24 mouse cellular contexts compared by ENCODE assay signal in the genomic region with DNA sequence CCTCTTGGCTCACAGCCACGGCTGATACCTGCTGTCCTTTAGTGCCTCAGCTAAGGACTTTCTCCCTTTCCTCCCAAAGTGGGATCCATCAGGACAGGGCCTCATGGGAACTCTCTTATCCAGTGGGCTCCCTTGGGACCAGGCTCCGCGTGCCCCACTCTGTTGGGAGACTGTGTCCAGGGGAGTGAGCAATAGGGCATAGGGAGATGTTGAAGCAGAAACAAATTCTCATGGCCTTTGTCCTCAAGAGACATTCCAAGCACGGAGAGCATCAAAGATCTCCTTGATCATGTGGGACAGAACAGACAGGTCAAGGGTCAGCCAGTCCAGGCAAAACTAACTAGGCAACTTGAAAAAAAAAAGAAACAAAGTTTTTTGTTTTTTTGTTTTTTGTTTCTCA. TPM values are rescaled to one million over a fixed set of nuclear protein-coding genes. Genes with fewer than 3 reads are reported as not detected.
A peak's percentile ranks its signal among the peaks of the same experiment; 100 is the strongest.
DNase-seq lines count a peak whose midpoint lies in the region; ATAC-seq and TF ChIP-seq lines count a peak whose summit lies in the region.
"Had no signal": no experiment of that assay in that cellular context is flagged by ENCODE, and none has a peak within 500 bp of the region (broad histone marks: within the 10 kb centered on the region; RNA-seq: fewer than 3 reads in every experiment).

No protein-coding gene starts in this region.

- H3K4me1 ChIP-seq in forebrain, embryonic 10.5 days, result peaks cover 25% of the 10 kb centered on the region
- 0 out of 2 replicates have a peak, but pooled peaks cover 2% of the 10 kb centered on the region for H3K4me1 ChIP-seq in forebrain, embryonic 11.5 days (replicated peaks; ENCODE audit: control insufficient read depth, insufficient read depth, low read length)
- H3K4me1 ChIP-seq in kidney, adult 2 months (ENCODE audit: control insufficient read depth, insufficient read depth, low read length), result peaks cover 6% of the 10 kb centered on the region
- H3K4me1 ChIP-seq in midbrain, embryonic 14.5 days (ENCODE audit: control insufficient read depth, insufficient read depth, low read length), result no peaks in the 10 kb centered on the region
- peaks cover 3% of the 10 kb centered on the region; the same call in 1 of the 2 replicates for H3K4me1 ChIP-seq in midbrain, embryonic 11.5 days (ENCODE audit: control insufficient read depth, insufficient read depth, low read length)

- H3K27ac ChIP-seq in forebrain, embryonic 10.5 days, result peak overlapping the region; percentile 63; the same call in 1 of the 2 replicates
- no peak overlapping the region for H3K27ac ChIP-seq in forebrain, embryonic 11.5 days (ENCODE audit: low read depth, low read length)
- peak overlapping the region; percentile 43; the same call in 1 of the 2 replicates for H3K27ac ChIP-seq in kidney, adult 2 months (ENCODE audit: insufficient read depth, low read depth, low read length)
- H3K27ac ChIP-seq in midbrain, embryonic 14.5 days (replicated peaks; ENCODE audit: low read depth, low read length), result no peak overlapping the region
- no peak overlapping the region for H3K27ac ChIP-seq in midbrain, embryonic 11.5 days (ENCODE audit: low read depth, low read length)
- H3K27ac ChIP-seq: embryonic facial prominence, embryonic 13.5 days; heart, adult 2 months; heart, embryonic 15.5 days; hindbrain, embryonic 14.5 days; left cerebral cortex, adult 2 months; macrophage had no signal

- no peak for DNase-seq in forebrain, embryonic 10.5 days (ENCODE audit: extremely low spot score, low spot score)
- DNase-seq in forebrain, embryonic 11.5 days (ENCODE audit: low spot score), result no peak
- peak; percentile 76 for DNase-seq in kidney, adult 2 months
- DNase-seq in kidney, adult 18-20 months, result no peak
- DNase-seq in midbrain, embryonic 14.5 days, result peak; percentile 32
- DNase-seq in midbrain, embryonic 11.5 days (ENCODE audit: low spot score, missing footprints), result no peak
- no peak for DNase-seq in cerebellum, postnatal 36 days
- DNase-seq in left cerebral cortex, adult 9 months (ENCODE audit: low spot score in 2 of 2), result no peak
- DNase-seq: gastrocnemius, postnatal 14 days; heart, adult 2 months; heart, postnatal 36 days; left cerebral cortex, postnatal 4 days; liver, postnatal 0 days; thymus, adult 18-20 months; thymus, postnatal 36 days had no signal

- H3K9ac ChIP-seq in forebrain, embryonic 11.5 days (ENCODE audit: low read length), result no peak overlapping the region
- no peak overlapping the region for H3K9ac ChIP-seq in midbrain, embryonic 14.5 days (replicated peaks; ENCODE audit: low read length)
- H3K9ac ChIP-seq in midbrain, embryonic 11.5 days (ENCODE audit: low read length), result no peak overlapping the region
- H3K9ac ChIP-seq: embryonic facial prominence, embryonic 13.5 days; heart, embryonic 15.5 days; hindbrain, embryonic 14.5 days; liver, postnatal 0 days had no signal

- H3K4me2 ChIP-seq in forebrain, embryonic 11.5 days (ENCODE audit: low read depth, low read length, severe bottlenecking), result no peak overlapping the region
- H3K4me2 ChIP-seq in midbrain, embryonic 14.5 days (ENCODE audit: low read length), result no peak overlapping the region
- no peak overlapping the region for H3K4me2 ChIP-seq in midbrain, embryonic 11.5 days
- H3K4me2 ChIP-seq: embryonic facial prominence, embryonic 13.5 days; heart, embryonic 15.5 days; hindbrain, embryonic 14.5 days; liver, embryonic 11.5 days had no signal

- no peak for TF ChIP-seq CTCF in kidney, adult 2 months (conservative IDR thresholded peaks at IDR 0.05; ENCODE audit: insufficient read depth, insufficient read length, low read depth, low read length)

- WGBS in forebrain, embryonic 10.5 days, result 68% methylated on average over 4 of the region's 4 CpGs
- 69% methylated on average over 4 of the region's 4 CpGs for WGBS in forebrain, embryonic 11.5 days
- 38% methylated on average over 4 of the region's 4 CpGs for WGBS in kidney, adult 2 months
- WGBS in midbrain, embryonic 14.5 days, result 58% methylated on average over 4 of the region's 4 CpGs
- WGBS in midbrain, embryonic 11.5 days, result 53% methylated on average over 4 of the region's 4 CpGs

- no peaks in the 10 kb centered on the region for H3K36me3 ChIP-seq in forebrain, embryonic 10.5 days (replicated peaks)
- H3K36me3 ChIP-seq in forebrain, embryonic 11.5 days (ENCODE audit: control insufficient read depth, insufficient read depth, low read length), result no peaks in the 10 kb centered on the region
- H3K36me3 ChIP-seq in kidney, adult 2 months (ENCODE audit: control insufficient read depth, insufficient read depth, low read length), result no peaks in the 10 kb centered on the region
- H3K36me3 ChIP-seq in midbrain, embryonic 14.5 days (ENCODE audit: control insufficient read depth, insufficient read depth, low read length), result no peaks in the 10 kb centered on the region
- no peaks in the 10 kb centered on the region for H3K36me3 ChIP-seq in midbrain, embryonic 11.5 days (ENCODE audit: control insufficient read depth, insufficient read depth, low read length)
- H3K36me3 ChIP-seq: embryonic facial prominence, embryonic 13.5 days; heart, embryonic 15.5 days had no signal

- no peak for TF ChIP-seq POLR2A in kidney, adult 2 months (IDR thresholded peaks at IDR 0.05; ENCODE audit: low read depth, low read length)

- no peaks in the 10 kb centered on the region for H3K27me3 ChIP-seq in forebrain, embryonic 10.5 days (ENCODE audit: poor library complexity, severe bottlenecking)
- no peaks in the 10 kb centered on the region for H3K27me3 ChIP-seq in forebrain, embryonic 11.5 days (ENCODE audit: control insufficient read depth, insufficient read depth, low read length)
- H3K27me3 ChIP-seq in kidney, adult 2 months (replicated peaks; ENCODE audit: control insufficient read depth, insufficient read depth, low read length), result no peaks in the 10 kb centered on the region
- no peaks in the 10 kb centered on the region for H3K27me3 ChIP-seq in midbrain, embryonic 14.5 days (ENCODE audit: control insufficient read depth, insufficient read depth, low read length)
- no peaks in the 10 kb centered on the region for H3K27me3 ChIP-seq in midbrain, embryonic 11.5 days (ENCODE audit: control insufficient read depth, insufficient read depth, low read length)
- H3K27me3 ChIP-seq: embryonic facial prominence, embryonic 13.5 days; heart, embryonic 15.5 days had no signal

- no peaks in the 10 kb centered on the region for H3K9me3 ChIP-seq in forebrain, embryonic 10.5 days
- H3K9me3 ChIP-seq in forebrain, embryonic 11.5 days (ENCODE audit: control insufficient read depth, low read length), result no peaks in the 10 kb centered on the region
- no peaks in the 10 kb centered on the region for H3K9me3 ChIP-seq in midbrain, embryonic 14.5 days (ENCODE audit: control insufficient read depth, low read length)
- H3K9me3 ChIP-seq in midbrain, embryonic 11.5 days (ENCODE audit: control insufficient read depth, low read length), result no peaks in the 10 kb centered on the region
- H3K9me3 ChIP-seq: embryonic facial prominence, embryonic 13.5 days; heart, embryonic 15.5 days had no signal

- H3K4me3 ChIP-seq in forebrain, embryonic 10.5 days, result no peak overlapping the region
- H3K4me3 ChIP-seq in forebrain, embryonic 11.5 days (ENCODE audit: low read depth, low read length), result no peak overlapping the region
- H3K4me3 ChIP-seq in kidney, adult 2 months (ENCODE audit: insufficient read depth, low read depth, low read length), result no peak overlapping the region
- no peak overlapping the region for H3K4me3 ChIP-seq in midbrain, embryonic 14.5 days (replicated peaks; ENCODE audit: low read depth, low read length)
- no peak overlapping the region for H3K4me3 ChIP-seq in midbrain, embryonic 11.5 days (ENCODE audit: low read depth, low read length)
- H3K4me3 ChIP-seq: embryonic facial prominence, embryonic 13.5 days; erythroblast, embryonic 14.5 days; heart, adult 2 months; heart, embryonic 15.5 days; left cerebral cortex, adult 2 months had no signal

- no peak for ATAC-seq in forebrain, embryonic 11.5 days (replicated peaks; ENCODE audit: low FRiP score)
- ATAC-seq in midbrain, embryonic 14.5 days (ENCODE audit: low FRiP score, low TSS enrichment), result no peak
- no peak for ATAC-seq in midbrain, embryonic 11.5 days (ENCODE audit: low FRiP score)
- ATAC-seq: forebrain, embryonic 16.5 days; liver, postnatal 0 days; lung, postnatal 0 days had no signal

RNA-seq across cellular contexts. Expression of a gene that starts 50.6 kb away (rescaled TPM):
- polyA plus RNA-seq in forebrain, embryonic 10.5 days (2016; fragmentation: Nextera tagmentation; extraction: Ambion mirVana), result 0.77 and 1.1 TPM in 2 replicates
- polyA plus RNA-seq in forebrain, embryonic 11.5 days (2014; fragmentation: Nextera tagmentation; extraction: Ambion mirVana), result 1.3 and 1.6 TPM in 2 replicates
- 0.50 and 0.88 TPM in 2 replicates for polyA plus RNA-seq in kidney, adult 2 months (2012; rRNA removed)
- 0.65 and 0.80 TPM in 2 replicates for polyA plus RNA-seq in midbrain, embryonic 14.5 days (2014; fragmentation: Nextera tagmentation; extraction: Ambion mirVana)
- polyA plus RNA-seq in midbrain, embryonic 11.5 days (2014; fragmentation: Nextera tagmentation; extraction: Ambion mirVana), result 1.2 and 1.3 TPM in 2 replicates
- polyA plus RNA-seq: erythroblast, embryonic 14.5 days; macrophage had no signal

Comparison
In these comparisons a context has a peak if more than half of its experiments do, and no peak if none do; other contexts are left out.
1. DNase-seq: peak in kidney, adult 2 months (single experiment) and midbrain, embryonic 14.5 days (single experiment); none in forebrain, embryonic 10.5 days (single experiment), forebrain, embryonic 11.5 days (single experiment), kidney, adult 18-20 months (single experiment), midbrain, embryonic 11.5 days (single experiment), cerebellum, postnatal 36 days (0 of 2) and left cerebral cortex, adult 9 months (0 of 2).
2. H3K27ac ChIP-seq: peak in forebrain, embryonic 10.5 days (single experiment) and kidney, adult 2 months (single experiment); none in forebrain, embryonic 11.5 days (single experiment), midbrain, embryonic 14.5 days (single experiment) and midbrain, embryonic 11.5 days (single experiment).